Mouse (Mus musculus): ENCODE measurements at regions not wholly inside any gene's neighbourhood (a gene's known extent, or its start where the extent isn't known, plus 50 kb on each side); places are given as distances from the start of the nearest gene placed in this dataset.

GRCm38 (mm10) chr5:111510879-111511231 lies 93.7 kb downstream of the Mn1 start:
- TF ChIP-seq CTCF (IDR thresholded peaks at IDR 0.05; ENCODE audit: borderline replicate concordance, insufficient read depth, low read depth, low read length) (no peak), POLR2A (IDR thresholded peaks at IDR 0.05; ENCODE audit: borderline replicate concordance, insufficient read depth, low read length) (no peak)
